Mouse (Mus musculus) C2C12 (cell line): ENCODE data around the gene Tmem184c.

ENCODE experiments used
- CTCF ChIP-seq: IDR thresholded peaks from one replicate; pipeline ENCODE4 v1.5.1; 2011; ENCODE audit not compliant: control insufficient read depth, insufficient read depth, insufficient read length
- MAX ChIP-seq: IDR thresholded peaks from one replicate; pipeline ENCODE4 v1.6.1; 2011; ENCODE audit warnings: mild to moderate bottlenecking, control low read depth
- MYOD1 ChIP-seq: IDR thresholded peaks from one replicate; pipeline ENCODE4 v1.6.1; 2011; ENCODE audit warnings: low read depth; ENCODE audit not compliant: control insufficient read depth, insufficient read length
- MYOG ChIP-seq: IDR thresholded peaks from one replicate; pipeline ENCODE4 v1.6.1; 2011; ENCODE audit not compliant: control insufficient read depth, insufficient read length; ENCODE audit errors: extremely low read depth
- USF1 ChIP-seq: IDR thresholded peaks from one replicate; pipeline ENCODE4 v1.6.1; 2011; ENCODE audit warnings: low read depth, mild to moderate bottlenecking, control low read depth, moderate library complexity

DNA sequence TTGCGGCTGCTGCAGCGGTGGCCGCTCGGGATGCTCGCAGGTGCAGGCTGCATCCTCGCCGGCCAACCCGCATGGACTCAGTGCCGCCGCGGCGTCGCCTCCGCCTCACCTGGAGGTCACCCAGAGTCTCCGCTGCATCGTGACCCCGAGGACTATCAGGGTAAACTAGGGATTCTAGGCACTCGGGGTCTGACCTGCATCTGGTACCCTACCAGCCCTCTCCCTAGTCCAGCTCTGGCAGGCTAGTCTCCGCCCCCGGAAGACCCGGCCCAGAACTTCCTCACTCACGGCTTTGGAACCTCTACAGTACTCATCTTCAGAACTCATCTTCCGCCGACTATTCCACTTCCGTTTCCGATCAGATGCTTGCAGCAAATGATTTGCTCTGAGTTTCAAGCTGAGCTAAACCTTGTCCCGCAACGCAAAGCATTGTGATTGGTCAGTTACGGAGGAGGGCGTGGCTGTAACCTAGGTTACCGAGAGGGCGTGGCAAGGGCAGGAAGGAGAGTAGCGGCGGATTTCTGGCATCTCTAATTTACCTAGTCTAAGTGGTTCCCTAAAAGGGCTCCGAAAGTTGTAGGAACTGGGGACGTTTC, at the start of gene Tmem184c:
- no peak for TF ChIP-seq CTCF
- no peak for TF ChIP-seq USF1
- peak; percentile 20 for TF ChIP-seq MAX
- no peak for TF ChIP-seq MYOD1
- no peak for TF ChIP-seq MYOG
